Mouse (Mus musculus) liver, embryonic 14.5 days (tissue): ENCODE data around the gene Defb28.

ENCODE experiments used
- CTCF ChIP-seq: IDR thresholded peaks from 2 replicates; pipeline ENCODE4 v1.5.1; 2016; ENCODE audit warnings: antibody characterized with exemption, low read depth, control low read depth
- EP300 ChIP-seq: IDR thresholded peaks from 2 replicates; pipeline ENCODE4 v1.6.1; 2016; ENCODE audit warnings: antibody characterized with exemption, low read depth

DNA sequence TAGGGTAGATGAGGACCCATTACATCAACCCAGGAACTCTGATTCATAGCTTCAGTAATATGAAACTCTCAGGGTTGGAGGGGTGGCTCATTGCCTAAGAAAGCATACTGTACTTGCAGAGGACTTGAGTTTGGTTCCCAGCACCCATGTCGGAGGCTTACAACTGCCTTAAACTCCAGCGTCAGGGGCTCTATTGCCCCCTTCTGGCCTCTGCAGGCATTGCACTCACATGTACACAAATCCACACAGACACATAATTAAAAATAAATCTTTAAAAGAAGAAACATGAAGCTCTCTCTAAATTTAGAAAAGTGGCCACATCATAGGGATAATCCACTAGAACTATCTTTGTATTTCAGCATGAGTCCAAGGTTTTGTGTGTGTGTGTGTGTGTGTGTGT lies 24.8 kb downstream of the Defb28 start:
- TF ChIP-seq CTCF (peak; percentile 44), EP300 (no peak)
